Mouse (Mus musculus) CH12.LX (cell line): ENCODE results near the gene Rbp4. TPM values are rescaled to one million over a fixed set of nuclear protein-coding genes. Genes with fewer than 3 reads are reported as not detected.

Experiments
- DNase-seq: peaks from one replicate; pipeline ENCODE4 v3.0.0-alpha.2; 2013; ENCODE audit errors: extremely low read depth
- H3K27ac ChIP-seq: 2 replicates; pipeline ENCODE4 v1.5.1; 2012; ENCODE audit warnings: low read depth, mild to moderate bottlenecking, control low read depth, moderate library complexity; ENCODE audit not compliant: insufficient read depth
- H3K27me3 ChIP-seq: replicated peaks from 2 replicates; pipeline ENCODE3; 2012; ENCODE audit warnings: inconsistent platforms
- H3K36me3 ChIP-seq, 2 experiments: replicated peaks in 1 of 2; 2 replicates each; pipeline versions ENCODE3 to v1.6.1; 2012; ENCODE audit warnings: inconsistent platforms in 1 of 2, low read length in 1 of 2, mild to moderate bottlenecking in 1 of 2, mixed read lengths in 1 of 2, moderate library complexity in 1 of 2; ENCODE audit not compliant: control insufficient read depth in 1 of 2, insufficient read depth in 1 of 2
- H3K4me1 ChIP-seq, 2 experiments: 2 replicates each; pipeline ENCODE4 v1.6.1; 2012; ENCODE audit warnings: inconsistent platforms in 1 of 2, moderate library complexity in 1 of 2; ENCODE audit not compliant: insufficient read depth in 2 of 2, control insufficient read depth in 1 of 2
- H3K4me2 ChIP-seq: 2 replicates; pipeline ENCODE4 v1.6.1; 2012; ENCODE audit warnings: low read depth, mild to moderate bottlenecking, control low read depth; ENCODE audit not compliant: poor library complexity, insufficient read depth, severe bottlenecking
- H3K4me3 ChIP-seq, 3 experiments: fragments of 150-350 bp in 1 of 3; sonication (generic) in 1 of 3; replicated peaks in 1 of 3; 2 replicates each; pipeline versions ENCODE3 to v1.5.1; 2011 to 2012; ENCODE audit warnings: low read depth in 2 of 3, low read length in 2 of 3, mild to moderate bottlenecking in 2 of 3, moderate library complexity in 2 of 3, control low read depth in 1 of 3, improper control_type of control experiment in 1 of 3, inconsistent platforms in 1 of 3, mixed read lengths in 1 of 3; ENCODE audit not compliant: poor library complexity in 1 of 3
- H3K79me2 ChIP-seq: replicated peaks from 2 replicates; pipeline ENCODE4 v1.6.1; 2012; ENCODE audit warnings: mild to moderate bottlenecking, moderate library complexity; ENCODE audit not compliant: control insufficient read depth, poor library complexity, insufficient read depth, severe bottlenecking; ENCODE audit errors: extremely low read depth
- H3K9ac ChIP-seq: 2 replicates; pipeline ENCODE4 v1.6.1; 2012; ENCODE audit warnings: low read depth, mild to moderate bottlenecking, control low read depth, moderate library complexity; ENCODE audit not compliant: insufficient read depth
- H3K9me3 ChIP-seq: replicated peaks from 2 replicates; pipeline ENCODE3; 2012; ENCODE audit warnings: low read length, inconsistent platforms, mixed read lengths
- CHD2 ChIP-seq: IDR thresholded peaks from 2 replicates; pipeline ENCODE4 v1.6.1; 2011; ENCODE audit warnings: low read length, improper control_type of control experiment
- CTCF ChIP-seq, 2 experiments: IDR thresholded peaks in 1 of 2; conservative IDR thresholded peaks in 1 of 2; 2 replicates each; pipeline ENCODE4 v1.5.1; 2011 to 2012; ENCODE audit warnings: low read depth in 2 of 2, low read length in 2 of 2, improper control_type of control experiment in 1 of 2, inconsistent platforms in 1 of 2, mild to moderate bottlenecking in 1 of 2, moderate library complexity in 1 of 2
- ETS1 ChIP-seq: conservative IDR thresholded peaks from 2 replicates; pipeline ENCODE4 v1.6.1; 2012; ENCODE audit warnings: low read depth, mild to moderate bottlenecking, inconsistent platforms, low read length, improper control_type of control experiment, moderate library complexity
- GABPA ChIP-seq: IDR thresholded peaks from 2 replicates; pipeline ENCODE4 v1.6.1; 2012; ENCODE audit warnings: low read depth, low read length, improper control_type of control experiment, inconsistent platforms; ENCODE audit not compliant: insufficient replicate concordance
- HCFC1 ChIP-seq: IDR thresholded peaks from 2 replicates; pipeline ENCODE4 v1.6.1; 2012; ENCODE audit warnings: low read depth, mild to moderate bottlenecking, inconsistent platforms, low read length, improper control_type of control experiment
- JUN ChIP-seq: IDR thresholded peaks from 2 replicates; pipeline ENCODE4 v1.6.1; 2011; ENCODE audit warnings: low read depth, mild to moderate bottlenecking, low read length, improper control_type of control experiment, moderate library complexity; ENCODE audit not compliant: insufficient read depth
- JUND ChIP-seq: conservative IDR thresholded peaks from 2 replicates; pipeline ENCODE4 v1.6.1; 2011; ENCODE audit warnings: low read depth, low read length, improper control_type of control experiment
- MAFK ChIP-seq: IDR thresholded peaks from 2 replicates; pipeline ENCODE4 v1.6.1; 2011; ENCODE audit warnings: low read length, improper control_type of control experiment; ENCODE audit not compliant: insufficient replicate concordance
- MAX ChIP-seq: IDR thresholded peaks from 2 replicates; pipeline ENCODE4 v1.6.1; 2011; ENCODE audit warnings: low read length, improper control_type of control experiment
- MAZ ChIP-seq: IDR thresholded peaks from 2 replicates; pipeline ENCODE4 v1.6.1; 2012; ENCODE audit warnings: low read depth, mild to moderate bottlenecking, inconsistent platforms, low read length, improper control_type of control experiment, moderate library complexity
- MXI1 ChIP-seq: IDR thresholded peaks from 2 replicates; pipeline ENCODE4 v1.6.1; 2011; ENCODE audit warnings: mild to moderate bottlenecking, low read depth, low read length, improper control_type of control experiment
- NELFE ChIP-seq: IDR thresholded peaks from 2 replicates; pipeline ENCODE4 v1.6.1; 2011; ENCODE audit warnings: low read depth, low read length, improper control_type of control experiment
- NRF1 ChIP-seq: IDR thresholded peaks from 2 replicates; pipeline ENCODE4 v1.6.1; 2014; ENCODE audit warnings: low read depth, mild to moderate bottlenecking, inconsistent platforms, low read length, improper control_type of control experiment, moderate library complexity
- POLR2A ChIP-seq: IDR thresholded peaks from 2 replicates; pipeline ENCODE4 v1.6.1; 2011; ENCODE audit warnings: low read depth, mild to moderate bottlenecking, improper control_type of control experiment, low read length
- RCOR1 ChIP-seq: conservative IDR thresholded peaks from 2 replicates; pipeline ENCODE4 v1.6.1; 2012; ENCODE audit warnings: low read depth, mild to moderate bottlenecking, inconsistent platforms, low read length, improper control_type of control experiment
- SMC3 ChIP-seq: IDR thresholded peaks from 2 replicates; pipeline ENCODE4 v1.6.1; 2011; ENCODE audit warnings: low read depth, low read length, improper control_type of control experiment
- TCF12 ChIP-seq: IDR thresholded peaks from 2 replicates; pipeline ENCODE4 v1.6.1; 2014; ENCODE audit warnings: low read depth, mild to moderate bottlenecking, inconsistent platforms, low read length, improper control_type of control experiment
- USF1 ChIP-seq: IDR thresholded peaks from 2 replicates; pipeline ENCODE4 v1.6.1; 2014; ENCODE audit warnings: low read depth, mild to moderate bottlenecking, inconsistent platforms, low read length, improper control_type of control experiment
- USF2 ChIP-seq: conservative IDR thresholded peaks from 2 replicates; pipeline ENCODE4 v1.6.1; 2011; ENCODE audit warnings: low read depth, low read length, improper control_type of control experiment
- ZC3H11A ChIP-seq: IDR thresholded peaks from 2 replicates; pipeline ENCODE4 v1.6.1; 2012; ENCODE audit warnings: low read depth, mild to moderate bottlenecking, inconsistent platforms, low read length, improper control_type of control experiment
- dilution Hi-C: fragments of 300-500 bp; cut with MboI; formaldehyde crosslinking; loops from 2 replicates; pipeline ENCODE4 v1.14.3; 2020; ENCODE audit warnings: low sequenced_read_pairs; ENCODE audit not compliant: extremely low pct_unique_long_range_greater_than_20kb, extremely low pct_ligation_motif_present
- in situ Hi-C: fragments of 300-500 bp; cut with MboI; formaldehyde crosslinking; loops from 3 replicates; pipeline ENCODE4 v1.14.3; 2019; ENCODE audit warnings: low sequenced_read_pairs, low pct_ligation_motif_present, low pct_unique_long_range_greater_than_20kb, mixed read lengths
- polyA plus RNA-seq: library from polyadenylated mRNA; unstranded; fragments of >175 nt; gene quantifications from 2 replicates; pipeline ENCODE4 v1.2.1, GENCODE M21; 2012; ENCODE audit warnings: low read depth; ENCODE audit not compliant: insufficient read length
- total RNA-seq, 2 experiments: library from RNA; depleted of rRNA; stranded (reverse); fragments of 300-350 nt in 1 of 2; fragments of >200 nt in 1 of 2; gene quantifications; 2 replicates each; pipeline ENCODE4 v1.2.3; 2012 to 2014

Gene Rbp4
- total and polyA plus RNA-seq, 3 experiments, result 0.13 TPM; not detected in 2

DNA sequence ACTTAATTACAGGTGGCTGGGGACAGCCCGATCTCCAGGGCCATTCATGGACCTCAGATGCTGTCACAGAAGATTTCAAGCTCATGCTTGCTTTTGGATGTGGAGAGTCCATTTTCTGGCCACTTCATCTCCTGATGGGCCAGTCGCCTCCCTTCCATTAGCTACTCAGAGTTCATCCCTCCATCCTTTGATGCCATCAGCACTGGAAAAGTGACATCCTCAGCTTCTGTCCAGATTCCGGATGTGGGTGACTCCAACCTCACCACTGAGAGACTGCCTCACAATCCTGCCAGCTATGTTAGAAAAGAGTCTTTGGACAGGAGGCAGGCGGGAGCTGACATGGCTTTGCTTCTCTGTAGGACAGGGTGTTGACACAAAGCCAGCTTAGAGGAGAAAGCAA, 39.2 kb downstream of the Rbp4 start:
- Histone ChIP-seq H3K4me1 (peaks cover 0 to 4% of the 10 kb centered on the region in 2 experiments; a peak in 2 of 4 replicates), H3K79me2 (no peaks in the 10 kb centered on the region), H3K36me3 (no peaks in the 10 kb centered on the region), H3K4me3 (no peak overlapping the region), H3K4me2 (no peak overlapping the region), H3K9ac (no peak overlapping the region), H3K27me3 (no peaks in the 10 kb centered on the region), H3K27ac (no peak overlapping the region), H3K9me3 (no peaks in the 10 kb centered on the region)
- no peak for DNase-seq
- dilution Hi-C loops (no loop called here), in situ Hi-C loops (no loop called here)
- TF ChIP-seq TCF12 (no peak), SMC3 (no peak), JUND (no peak), NRF1 (no peak), MAX (no peak), NELFE (no peak), ETS1 (no peak), MAFK (no peak)

DNA sequence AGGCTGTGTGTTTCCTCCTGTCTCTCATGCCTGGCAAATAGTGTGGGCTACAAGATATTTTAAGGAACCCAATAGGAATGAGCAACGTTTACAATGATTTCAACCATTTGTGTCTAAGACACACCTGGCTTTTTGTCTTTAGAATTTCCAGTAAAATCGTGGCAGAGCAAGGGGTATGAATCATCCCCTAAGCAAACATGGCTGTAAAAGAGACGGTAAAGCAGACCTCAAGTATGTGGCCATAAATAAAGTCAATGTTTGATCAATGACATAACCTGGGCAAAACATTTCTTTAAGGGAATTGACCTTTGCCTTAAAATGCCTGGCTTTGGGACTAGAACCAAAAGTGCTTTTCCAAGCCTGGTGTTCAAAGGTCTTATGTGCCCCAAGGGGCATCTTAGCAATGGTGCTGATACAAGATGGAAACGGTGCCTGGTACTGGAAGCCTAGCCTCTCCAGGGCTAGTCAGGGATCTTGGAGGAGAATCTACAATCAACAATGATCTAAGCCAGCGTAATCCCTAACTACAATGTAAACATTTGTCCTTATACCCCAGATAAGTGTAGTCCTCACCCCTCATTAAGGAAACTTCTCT, 42.1 kb downstream of the Rbp4 start:
- Histone ChIP-seq H3K27me3 (no peaks in the 10 kb centered on the region), H3K36me3 (no peaks in the 10 kb centered on the region)
- no peak for DNase-seq
- TF ChIP-seq ZC3H11A, result no peak
- TF ChIP-seq MXI1, result no peak
- TF ChIP-seq ETS1, result no peak
- no peak for TF ChIP-seq CTCF (conservative IDR thresholded peaks at IDR 0.05 in 1 of 2, IDR thresholded peaks at IDR 0.05 in 1 of 2; ENCODE audit: low read depth in 2 of 2, low read length in 2 of 2)
- TF ChIP-seq JUND, result no peak
- TF ChIP-seq, all 38 proteins: peak for 0
- in situ Hi-C loops (no loop called here), dilution Hi-C loops (no loop called here)
- Histone ChIP-seq H3K4me2 (no peak overlapping the region), H3K79me2 (no peaks in the 10 kb centered on the region), H3K9ac (no peak overlapping the region), H3K27ac (no peak overlapping the region), H3K4me1 (peaks cover 0 to 2% of the 10 kb centered on the region in 2 experiments; a peak in 2 of 4 replicates), H3K4me3 (no peak overlapping the region), H3K9me3 (no peaks in the 10 kb centered on the region)

DNA sequence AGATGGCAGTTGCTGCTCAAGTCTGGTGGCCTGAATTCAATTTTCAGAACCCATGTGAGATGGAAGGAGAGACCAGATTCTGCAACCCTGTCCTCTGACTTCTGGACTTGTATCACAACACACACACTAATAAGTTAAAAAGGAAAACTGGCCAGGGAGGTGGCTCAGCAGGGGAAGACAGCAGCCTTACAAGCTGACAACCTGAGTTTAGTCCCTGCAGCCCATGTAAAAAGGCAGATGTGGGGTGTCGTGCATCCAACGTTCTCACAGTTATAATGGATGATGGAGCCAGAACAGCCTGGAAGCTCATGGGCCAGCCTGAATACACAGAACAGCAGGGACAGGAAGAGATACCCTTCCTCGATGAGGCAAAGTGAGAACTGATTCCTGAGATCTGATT, 43.7 kb downstream of the Rbp4 start:
- Histone ChIP-seq H3K36me3 (peaks cover 0 to 1% of the 10 kb centered on the region in 2 experiments), H3K4me1 (peaks cover 0 to 2% of the 10 kb centered on the region in 2 experiments; a peak in 2 of 4 replicates), H3K4me3 (no peak overlapping the region), H3K27ac (no peak overlapping the region), H3K9me3 (no peaks in the 10 kb centered on the region), H3K79me2 (no peaks in the 10 kb centered on the region), H3K4me2 (no peak overlapping the region), H3K27me3 (no peaks in the 10 kb centered on the region), H3K9ac (no peak overlapping the region)
- TF ChIP-seq JUND (no peak), USF2 (no peak), MAZ (no peak), RCOR1 (no peak), POLR2A (no peak), CHD2 (no peak), USF1 (no peak), HCFC1 (no peak), GABPA (no peak), MAFK (no peak), NELFE (no peak), JUN (no peak)
- no peak for DNase-seq
- in situ Hi-C loops, result no loop called here
- dilution Hi-C loops, result no loop called here
